In genomic region chr9:109892651-109893250, GRCm38 (mm10) we compare ENCODE assay signal across 9 mouse cellular contexts. TPM values are rescaled to one million over a fixed set of nuclear protein-coding genes. Genes with fewer than 3 reads are reported as not detected.
DNase-seq lines count a peak whose midpoint lies in the region; ATAC-seq and TF ChIP-seq lines count a peak whose summit lies in the region.
"Had no signal": no experiment of that assay in that cellular context is flagged by ENCODE, and none has a peak within 500 bp of the region (broad histone marks: within the 10 kb centered on the region; RNA-seq: fewer than 3 reads in every experiment).

No protein-coding gene starts in this region.

- 75% methylated on average over 5 of the region's 5 CpGs for WGBS in forebrain, embryonic 11.5 days
- 69% methylated on average over 5 of the region's 5 CpGs for WGBS in hindbrain, embryonic 14.5 days
- WGBS in midbrain, postnatal 0 days, result 73% methylated on average over 5 of the region's 5 CpGs

- TF ChIP-seq CTCF in midbrain, postnatal 0 days (IDR thresholded peaks at IDR 0.05), result peak; percentile 81

- H3K4me2 ChIP-seq in forebrain, embryonic 11.5 days (ENCODE audit: low read depth, low read length, severe bottlenecking), result no peak overlapping the region
- no peak overlapping the region for H3K4me2 ChIP-seq in hindbrain, embryonic 14.5 days (replicated peaks)
- H3K4me2 ChIP-seq in midbrain, postnatal 0 days (ENCODE audit: low read depth, low read length, poor library complexity, severe bottlenecking), result no peak overlapping the region
- H3K4me2 ChIP-seq: stomach, embryonic 15.5 days had no signal

- H3K4me3 ChIP-seq in forebrain, embryonic 11.5 days (ENCODE audit: low read depth, low read length), result no peak overlapping the region
- H3K4me3 ChIP-seq in hindbrain, embryonic 14.5 days (replicated peaks; ENCODE audit: low read length), result no peak overlapping the region
- no peak overlapping the region for H3K4me3 ChIP-seq in midbrain, postnatal 0 days (ENCODE audit: low read depth, low read length)
- H3K4me3 ChIP-seq: stomach, embryonic 15.5 days had no signal

- DNase-seq in ovary, postnatal 36 days (ENCODE audit: low spot score), result peak; percentile 74
- no peak for DNase-seq in ovary, adult 18-20 months (ENCODE audit: low spot score)
- DNase-seq in c-Kit-positive CD71-positive TER-119-negative erythroid progenitor cells, embryonic 14.5 days (ENCODE audit: low read depth), result peak; percentile 55
- peak; percentile 88 for DNase-seq in forebrain, embryonic 11.5 days (ENCODE audit: low spot score)
- peak; percentile 83 for DNase-seq in hindbrain, embryonic 14.5 days (ENCODE audit: low spot score)
- DNase-seq in left cerebral cortex, postnatal 14 days (ENCODE audit: low spot score in 2 of 2), result peak; percentile 81 to 86
- peak; percentile 86 for DNase-seq in midbrain, postnatal 0 days (ENCODE audit: low spot score)
- DNase-seq in telencephalon, adult 2 months (ENCODE audit: low read depth, low spot score), result peak; percentile 66

- ATAC-seq in forebrain, embryonic 11.5 days (replicated peaks; ENCODE audit: low FRiP score), result peak; percentile 35; the same call in 1 of the 2 replicates
- ATAC-seq in hindbrain, embryonic 14.5 days (ENCODE audit: low FRiP score), result no peak
- ATAC-seq in midbrain, postnatal 0 days (ENCODE audit: low FRiP score), result 0 out of 2 replicates have a peak, but pooled peaks have one; percentile 38

- intact Hi-C loops in left cerebral cortex, postnatal 14 days (cut with DNase I), result loop anchor here (2.0 to 10.0 kb wide), 4 partner anchors 40 to 402 kb away; partner anchors contain the start of gene Map4

- no peaks in the 10 kb centered on the region for H3K27me3 ChIP-seq in forebrain, embryonic 11.5 days (ENCODE audit: control insufficient read depth, insufficient read depth, low read length)
- no peaks in the 10 kb centered on the region for H3K27me3 ChIP-seq in hindbrain, embryonic 14.5 days (ENCODE audit: control insufficient read depth, insufficient read depth, low read length)
- no peaks in the 10 kb centered on the region for H3K27me3 ChIP-seq in midbrain, postnatal 0 days (ENCODE audit: insufficient read depth, low read length)
- H3K27me3 ChIP-seq: stomach, embryonic 15.5 days had no signal

- peaks cover 37% of the 10 kb centered on the region; the same call in 1 of the 2 replicates for H3K36me3 ChIP-seq in forebrain, embryonic 11.5 days (ENCODE audit: control insufficient read depth, insufficient read depth, low read length)
- peaks cover 67% of the 10 kb centered on the region for H3K36me3 ChIP-seq in hindbrain, embryonic 14.5 days (replicated peaks; ENCODE audit: control insufficient read depth, insufficient read depth)
- H3K36me3 ChIP-seq in midbrain, postnatal 0 days (ENCODE audit: insufficient read depth, low read length), result peaks cover 34% of the 10 kb centered on the region

- no peak overlapping the region for H3K27ac ChIP-seq in forebrain, embryonic 11.5 days (ENCODE audit: low read depth, low read length)
- no peak overlapping the region for H3K27ac ChIP-seq in hindbrain, embryonic 14.5 days
- H3K27ac ChIP-seq in midbrain, postnatal 0 days (ENCODE audit: low read depth, low read length), result no peak overlapping the region
- H3K27ac ChIP-seq: stomach, embryonic 15.5 days had no signal

- 0 out of 2 replicates have a peak, but pooled peaks cover 2% of the 10 kb centered on the region for H3K4me1 ChIP-seq in forebrain, embryonic 11.5 days (replicated peaks; ENCODE audit: control insufficient read depth, insufficient read depth, low read length)
- no peaks in the 10 kb centered on the region; the same call in 1 of the 2 replicates for H3K4me1 ChIP-seq in hindbrain, embryonic 14.5 days (replicated peaks; ENCODE audit: control insufficient read depth, insufficient read depth, low read length)
- H3K4me1 ChIP-seq in midbrain, postnatal 0 days (ENCODE audit: insufficient read depth, low read length), result no peaks in the 10 kb centered on the region

- no peaks in the 10 kb centered on the region for H3K9me3 ChIP-seq in forebrain, embryonic 11.5 days (ENCODE audit: control insufficient read depth, low read length)
- H3K9me3 ChIP-seq in hindbrain, embryonic 14.5 days (ENCODE audit: control insufficient read depth, low read length), result no peaks in the 10 kb centered on the region
- H3K9me3 ChIP-seq in midbrain, postnatal 0 days (ENCODE audit: low read length), result no peaks in the 10 kb centered on the region
- H3K9me3 ChIP-seq: stomach, embryonic 15.5 days had no signal

- H3K9ac ChIP-seq in forebrain, embryonic 11.5 days (ENCODE audit: low read length), result no peak overlapping the region
- H3K9ac ChIP-seq in hindbrain, embryonic 14.5 days, result no peak overlapping the region
- no peak overlapping the region for H3K9ac ChIP-seq in midbrain, postnatal 0 days (replicated peaks; ENCODE audit: low read length, poor library complexity, severe bottlenecking)
- H3K9ac ChIP-seq: stomach, embryonic 15.5 days had no signal

RNA-seq across cellular contexts. Expression of gene Cdc25a, which starts 17.4 kb away (rescaled TPM):
- polyA plus RNA-seq in forebrain, embryonic 11.5 days (2014; fragmentation: Nextera tagmentation; extraction: Ambion mirVana), result 42.3 and 45.8 TPM in 2 replicates
- polyA plus RNA-seq in hindbrain, embryonic 14.5 days (2014; fragmentation: Nextera tagmentation; extraction: Ambion mirVana), result 12.4 and 12.5 TPM in 2 replicates
- 1 to 10 TPM; 4.5 TPM for total RNA-seq in left cerebral cortex, postnatal 14 days (2021)
- 7.5 and 11.8 TPM in 2 replicates for total RNA-seq in midbrain, postnatal 0 days (2014; rRNA removed)
- 6.7 and 6.8 TPM in 2 replicates for polyA plus RNA-seq in midbrain, postnatal 0 days (2015; fragmentation: Nextera tagmentation; extraction: Ambion mirVana)

RNA-seq across cellular contexts. Expression of gene Map4, which starts 38.5 kb away (rescaled TPM):
- 76.2 and 77.7 TPM in 2 replicates for polyA plus RNA-seq in forebrain, embryonic 11.5 days (2014; fragmentation: Nextera tagmentation; extraction: Ambion mirVana)
- polyA plus RNA-seq in hindbrain, embryonic 14.5 days (2014; fragmentation: Nextera tagmentation; extraction: Ambion mirVana), result 189 and 216 TPM in 2 replicates
- total RNA-seq in left cerebral cortex, postnatal 14 days (2021), result 100 to 1,000 TPM; 376 to 378 TPM
- total RNA-seq in midbrain, postnatal 0 days (2014; rRNA removed), result 290 and 293 TPM in 2 replicates
- polyA plus RNA-seq in midbrain, postnatal 0 days (2015; fragmentation: Nextera tagmentation; extraction: Ambion mirVana), result 221 and 225 TPM in 2 replicates

RNA-seq across cellular contexts. Expression of gene Camp, which starts 43.3 kb away (rescaled TPM):
- 0.44 TPM in 1 of 2 replicates, not detected in the other for polyA plus RNA-seq in forebrain, embryonic 11.5 days (2014; fragmentation: Nextera tagmentation; extraction: Ambion mirVana)
- 0.97 and 1.3 TPM in 2 replicates for polyA plus RNA-seq in hindbrain, embryonic 14.5 days (2014; fragmentation: Nextera tagmentation; extraction: Ambion mirVana)
- total RNA-seq in left cerebral cortex, postnatal 14 days (2021), result not detected
- total RNA-seq in midbrain, postnatal 0 days (2014; rRNA removed), result not detected in 2 replicates
- polyA plus RNA-seq in midbrain, postnatal 0 days (2015; fragmentation: Nextera tagmentation; extraction: Ambion mirVana), result 0.21 and 0.31 TPM in 2 replicates
